Mouse (Mus musculus): ENCODE data around the gene Olig1. TPM values are rescaled to one million over a fixed set of nuclear protein-coding genes. Genes with fewer than 3 reads are reported as not detected.

The Olig1 gene
- total RNA-seq, 2 experiments from 2014 or later = not detected

GRCm38 (mm10) chr16:91301454-91301853 is 31.9 kb downstream of the Olig1 start:
- no peak for ATAC-seq (replicated peaks; ENCODE audit: poor library complexity, severe bottlenecking)

- peak; percentile 92 for ATAC-seq (replicated peaks; ENCODE audit: poor library complexity, severe bottlenecking)
Observed at GRCm38 (mm10) chr16:91303776-91304709, 34.5 kb downstream of the Olig1 start.

GRCm38 (mm10) chr16:91305512-91306111 is 36.0 kb downstream of the Olig1 start:
- ATAC-seq (replicated peaks; ENCODE audit: poor library complexity, severe bottlenecking) = no peak

- ATAC-seq (replicated peaks; ENCODE audit: poor library complexity, severe bottlenecking) = no peak
Observed at GRCm38 (mm10) chr16:91309872-91310271, 40.3 kb downstream of the Olig1 start.

GRCm38 (mm10) chr16:91312921-91313320 is 43.3 kb downstream of the Olig1 start:
- no peak for ATAC-seq (replicated peaks; ENCODE audit: poor library complexity, severe bottlenecking)

- peak; percentile 94 for ATAC-seq (replicated peaks; ENCODE audit: poor library complexity, severe bottlenecking)
Observed at GRCm38 (mm10) chr16:91314114-91314775, 44.7 kb downstream of the Olig1 start.

GRCm38 (mm10) chr16:91320191-91320590 is 50.6 kb downstream of the Olig1 start:
- ATAC-seq (replicated peaks; ENCODE audit: poor library complexity, severe bottlenecking) = no peak

DNA sequence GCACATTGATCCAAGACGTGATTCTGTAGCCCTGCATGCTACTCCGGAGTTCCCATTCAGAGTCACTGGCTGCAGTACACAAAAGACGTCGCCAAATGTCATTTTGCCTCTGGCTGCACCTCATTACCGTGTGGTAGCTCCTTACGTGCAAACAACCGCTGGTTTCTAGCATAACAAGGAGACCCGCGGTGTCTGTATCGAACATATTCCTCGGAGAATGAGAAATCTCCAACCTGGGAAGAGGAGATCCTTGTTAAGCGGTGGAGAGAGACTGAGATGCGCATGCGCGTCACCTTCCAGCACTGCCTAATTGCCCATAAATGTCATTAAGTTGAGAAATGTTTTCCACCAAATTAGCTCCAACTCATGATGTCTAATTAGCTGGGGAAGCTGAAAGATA is 51.0 kb downstream of the Olig1 start:
- no peak for ATAC-seq (replicated peaks; ENCODE audit: poor library complexity, severe bottlenecking)

Other genes with a start within 250 kb of the Olig1 start
- 77.7 and 114 TPM in 2 replicates for gene Paxbp1, start 225.2 kb upstream of the Olig1 start, total RNA-seq (2014; fragmentation: Nextera tagmentation)
- gene Paxbp1, start 225.2 kb upstream of the Olig1 start, total RNA-seq (2017) = 77.8 and 112 TPM in 2 replicates
- not detected in 2 replicates for gene 4932438H23Rik, start 174.7 kb upstream of the Olig1 start, total RNA-seq (2014; fragmentation: Nextera tagmentation)
- gene 4932438H23Rik, start 174.7 kb upstream of the Olig1 start, total RNA-seq (2017) = 0.88 TPM in 1 of 2 replicates, not detected in the other
- gene Olig2, start 44.3 kb upstream of the Olig1 start, total RNA-seq (2014; fragmentation: Nextera tagmentation) = not detected in 2 replicates
- not detected in 2 replicates for gene Olig2, start 44.3 kb upstream of the Olig1 start, total RNA-seq (2017)
- 130 and 164 TPM in 2 replicates for gene Ifnar2, start 103.0 kb downstream of the Olig1 start, total RNA-seq (2014; fragmentation: Nextera tagmentation)
- gene Ifnar2, start 103.0 kb downstream of the Olig1 start, total RNA-seq (2017) = 115 and 139 TPM in 2 replicates
- gene Gm21970, start 121.9 kb downstream of the Olig1 start, total RNA-seq (2014; fragmentation: Nextera tagmentation) = not detected in 2 replicates
- not detected in 2 replicates for gene Gm21970, start 121.9 kb downstream of the Olig1 start, total RNA-seq (2017)
- gene Il10rb, start 136.4 kb downstream of the Olig1 start, total RNA-seq (2014; fragmentation: Nextera tagmentation) = 36.6 and 48.8 TPM in 2 replicates
- 41.3 and 45.8 TPM in 2 replicates for gene Il10rb, start 136.4 kb downstream of the Olig1 start, total RNA-seq (2017)
- gene Ifnar1, start 215.5 kb downstream of the Olig1 start, total RNA-seq (2014; fragmentation: Nextera tagmentation) = 32.3 and 42.5 TPM in 2 replicates
- gene Ifnar1, start 215.5 kb downstream of the Olig1 start, total RNA-seq (2017) = 33.3 and 35.6 TPM in 2 replicates